Mouse (Mus musculus): ENCODE data around the gene Zfp622.

Gene Zfp622

GRCm38 (mm10) chr15:25984067-25984733, at the start of gene Zfp622:
Zfp622 (plus strand) TSS chr15:25984366.
- peak; percentile 100 for DNase-seq

GRCm38 (mm10) chr15:25934411-25934810, 49.8 kb upstream of the Zfp622 start:
- DNase-seq: no peak

GRCm38 (mm10) chr15:25938496-25938895, 45.7 kb upstream of the Zfp622 start:
- no peak for DNase-seq

DNA sequence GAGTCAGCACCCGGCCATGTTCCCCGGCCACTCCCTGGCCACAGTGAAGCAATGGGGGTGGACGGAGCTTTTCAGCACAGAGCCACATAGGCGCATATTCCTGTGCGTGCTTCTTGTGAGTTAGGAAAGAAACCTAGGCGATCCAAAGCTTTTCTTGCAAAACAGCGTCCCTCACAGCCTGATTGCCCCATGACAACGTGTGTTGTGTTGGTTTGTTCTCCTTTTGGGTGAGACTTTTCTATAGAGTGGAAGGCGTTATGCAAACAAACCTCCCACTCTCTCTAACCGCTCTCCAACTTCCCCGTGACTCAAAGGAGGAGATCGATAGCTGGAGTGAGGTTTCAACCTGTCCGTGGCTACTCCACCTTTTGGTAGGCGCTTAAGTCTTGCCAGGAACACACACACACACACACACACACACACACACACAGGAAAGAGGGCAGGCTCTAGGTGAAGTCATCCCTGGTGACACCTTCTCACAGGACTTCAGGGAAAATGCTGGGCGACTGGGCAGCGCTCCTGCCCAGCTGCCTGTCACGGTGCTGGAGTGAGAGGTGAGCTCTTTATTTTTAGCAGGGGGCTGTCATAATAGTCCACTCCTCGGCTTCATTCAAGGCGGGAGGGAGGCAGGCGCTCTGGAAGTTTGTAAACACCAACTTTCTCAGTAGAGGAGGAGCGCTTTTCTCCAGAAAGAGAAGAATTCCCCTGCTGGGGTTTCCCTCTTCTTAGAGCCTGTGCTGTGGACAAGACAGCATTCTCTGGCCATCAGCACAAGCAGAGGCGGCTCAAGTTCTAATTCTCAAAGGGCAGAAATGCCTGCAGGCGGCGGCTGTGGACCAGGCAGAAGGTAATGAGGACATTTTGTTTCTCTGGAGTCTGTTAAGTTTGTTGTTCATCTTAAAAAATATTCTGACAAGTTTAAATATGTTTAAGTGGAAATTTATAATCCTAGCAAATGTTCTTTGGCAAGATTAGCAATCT, 43.5 kb upstream of the Zfp622 start:
- peak; percentile 98 for DNase-seq

DNA sequence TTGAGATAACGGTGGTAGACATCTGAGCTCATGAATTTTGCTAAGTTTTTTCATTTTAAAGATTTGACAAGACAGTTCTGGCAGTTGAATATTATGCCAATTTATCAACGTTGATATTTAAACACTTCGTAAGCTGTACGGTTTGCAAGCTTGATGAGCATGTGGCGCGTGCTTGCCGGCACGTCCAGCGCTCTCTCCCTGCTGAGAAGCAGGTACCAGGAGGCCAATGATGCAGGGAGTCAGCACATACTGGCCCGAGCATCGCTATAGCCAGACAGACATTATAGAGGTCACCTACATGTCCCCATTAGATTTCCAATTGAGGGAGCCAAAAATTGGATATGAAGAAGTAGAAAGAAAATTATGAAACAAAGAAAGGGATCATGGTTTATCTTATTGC, 42.7 kb upstream of the Zfp622 start:
- DNase-seq: peak; percentile 54

GRCm38 (mm10) chr15:25942415-25942814, 41.8 kb upstream of the Zfp622 start:
- DNase-seq: peak; percentile 89

DNA sequence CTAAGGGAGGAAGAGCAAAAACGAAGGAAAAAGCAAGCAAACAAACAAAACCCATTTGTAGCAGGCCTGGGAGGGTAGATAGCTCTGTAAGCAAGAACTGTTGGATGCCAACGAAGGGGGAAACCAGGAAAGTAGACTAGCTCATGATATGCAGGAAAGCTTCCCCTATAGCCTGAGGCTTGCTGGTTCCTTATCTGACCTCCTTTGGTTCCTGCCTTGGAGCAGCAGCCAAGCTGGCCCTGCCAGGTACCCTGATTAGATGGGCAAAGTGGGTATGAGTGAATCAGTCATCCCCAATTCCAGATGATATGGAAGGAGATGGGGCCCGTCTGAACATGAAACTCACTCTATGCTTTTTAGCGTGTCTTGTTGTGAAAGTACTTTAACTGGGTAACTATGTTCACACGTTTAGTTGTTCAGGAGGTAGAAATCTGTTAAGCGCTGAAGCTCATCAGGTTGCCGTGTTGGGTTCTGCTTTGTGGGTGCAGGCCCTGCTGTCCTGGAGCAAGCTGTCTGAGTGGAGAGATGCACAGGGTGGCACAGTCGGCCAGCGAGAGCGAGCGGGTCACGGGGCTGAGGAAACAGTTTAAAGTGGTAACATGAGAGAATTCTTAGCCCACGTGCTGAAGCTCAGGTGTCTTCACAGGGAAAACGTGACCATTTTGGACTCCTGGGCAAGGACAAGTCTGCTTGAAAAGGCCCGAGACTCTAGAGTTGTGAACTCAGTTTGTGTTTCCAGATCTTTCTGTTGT, 40.6 kb upstream of the Zfp622 start:
- DNase-seq: peak; percentile 92

- DNase-seq: peak; percentile 83
Measured at GRCm38 (mm10) chr15:25945224-25945623, 38.9 kb upstream of the Zfp622 start.

DNA sequence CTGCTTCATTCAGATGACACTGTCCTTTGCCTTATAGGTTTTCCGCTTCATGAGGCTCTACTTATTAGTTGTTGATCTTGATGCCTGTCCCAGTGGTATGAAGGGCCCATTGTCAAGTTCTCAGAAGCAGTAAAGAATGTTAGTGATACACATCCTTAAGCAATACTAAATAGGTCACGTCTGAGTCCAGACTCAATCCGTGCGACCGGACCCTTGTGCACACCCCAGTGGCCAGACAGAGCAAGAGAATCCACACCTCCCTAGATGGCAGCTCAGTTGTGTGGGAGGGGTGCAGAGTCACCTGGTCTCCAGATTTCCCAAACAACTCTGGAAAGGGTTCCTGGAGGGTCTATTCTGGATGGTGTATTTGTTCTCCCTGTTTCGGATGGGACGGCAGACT, 37.7 kb upstream of the Zfp622 start:
- peak; percentile 80 for DNase-seq

GRCm38 (mm10) chr15:25947383-25947782, 36.8 kb upstream of the Zfp622 start:
- peak; percentile 78 for DNase-seq

DNA sequence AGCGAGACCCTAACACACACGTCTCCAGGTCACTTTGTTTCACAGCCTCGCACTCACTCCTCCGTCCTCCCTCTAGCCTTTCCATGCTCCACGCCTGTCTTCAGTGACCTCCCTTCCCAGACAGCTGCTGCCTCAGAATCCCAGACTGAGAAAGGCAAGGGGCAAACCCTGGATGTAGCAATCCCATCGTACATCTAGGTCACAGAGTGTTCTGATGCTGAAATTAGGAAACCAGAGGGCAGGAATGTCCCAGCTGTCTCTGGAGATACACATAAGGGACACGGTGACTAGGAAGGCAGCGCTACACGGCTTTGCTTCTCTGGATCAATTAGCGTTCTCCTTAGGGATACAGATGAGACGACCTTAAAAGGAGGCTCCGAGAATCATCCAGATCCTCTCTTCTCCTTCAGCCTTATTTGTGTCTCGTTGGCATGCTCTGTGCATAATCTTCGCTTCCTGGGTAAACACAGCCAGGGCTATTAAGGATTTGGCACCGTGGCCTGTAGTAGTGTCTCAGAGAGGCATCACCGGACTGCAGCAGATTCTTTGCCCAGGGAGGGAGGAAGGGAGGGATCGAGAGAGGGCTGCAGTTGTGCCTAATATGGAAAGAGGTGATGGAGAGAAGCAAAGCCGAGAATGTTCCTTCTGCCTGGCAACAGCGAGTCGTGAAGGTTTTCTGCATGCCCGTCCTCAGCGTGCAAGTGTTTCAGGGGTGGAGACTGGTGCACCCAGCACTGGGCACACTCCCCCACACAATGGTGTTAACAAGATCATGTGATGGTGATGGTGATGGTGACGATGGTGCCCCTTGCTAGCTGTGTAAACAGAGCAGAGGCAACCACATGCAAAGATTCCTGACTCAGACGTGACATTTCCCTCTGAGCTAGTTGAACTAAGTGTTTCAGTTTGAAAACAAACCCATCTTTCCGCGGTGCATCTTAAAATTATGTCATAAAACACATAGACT, 35.6 kb upstream of the Zfp622 start:
- DNase-seq: peak; percentile 95

GRCm38 (mm10) chr15:25949696-25950095, 34.5 kb upstream of the Zfp622 start:
- DNase-seq: peak; percentile 88

DNA sequence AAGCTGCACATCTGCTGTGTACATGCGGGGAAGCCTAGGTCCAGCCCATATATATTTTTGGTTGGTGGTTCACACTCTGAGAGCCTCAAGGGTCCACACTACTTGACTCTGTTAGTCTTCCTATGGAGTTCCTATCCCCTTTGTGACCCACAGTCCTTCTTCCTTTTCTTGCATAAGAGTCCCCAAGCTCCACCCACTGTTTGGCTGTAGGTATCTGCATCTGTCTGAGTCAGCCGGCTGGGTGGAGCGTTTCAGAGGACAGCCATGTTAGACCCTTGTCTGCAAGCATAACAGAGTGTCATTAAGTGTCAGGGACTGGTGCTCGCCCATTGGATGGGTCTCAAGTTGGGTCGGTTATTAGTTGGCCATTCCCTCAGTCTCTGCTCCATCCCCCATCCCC, 33.6 kb upstream of the Zfp622 start:
- DNase-seq: peak; percentile 86

GRCm38 (mm10) chr15:25951037-25951436, 33.1 kb upstream of the Zfp622 start:
- DNase-seq: no peak

- peak; percentile 55 for DNase-seq
Measured at GRCm38 (mm10) chr15:25956001-25956400, 28.2 kb upstream of the Zfp622 start.

DNA sequence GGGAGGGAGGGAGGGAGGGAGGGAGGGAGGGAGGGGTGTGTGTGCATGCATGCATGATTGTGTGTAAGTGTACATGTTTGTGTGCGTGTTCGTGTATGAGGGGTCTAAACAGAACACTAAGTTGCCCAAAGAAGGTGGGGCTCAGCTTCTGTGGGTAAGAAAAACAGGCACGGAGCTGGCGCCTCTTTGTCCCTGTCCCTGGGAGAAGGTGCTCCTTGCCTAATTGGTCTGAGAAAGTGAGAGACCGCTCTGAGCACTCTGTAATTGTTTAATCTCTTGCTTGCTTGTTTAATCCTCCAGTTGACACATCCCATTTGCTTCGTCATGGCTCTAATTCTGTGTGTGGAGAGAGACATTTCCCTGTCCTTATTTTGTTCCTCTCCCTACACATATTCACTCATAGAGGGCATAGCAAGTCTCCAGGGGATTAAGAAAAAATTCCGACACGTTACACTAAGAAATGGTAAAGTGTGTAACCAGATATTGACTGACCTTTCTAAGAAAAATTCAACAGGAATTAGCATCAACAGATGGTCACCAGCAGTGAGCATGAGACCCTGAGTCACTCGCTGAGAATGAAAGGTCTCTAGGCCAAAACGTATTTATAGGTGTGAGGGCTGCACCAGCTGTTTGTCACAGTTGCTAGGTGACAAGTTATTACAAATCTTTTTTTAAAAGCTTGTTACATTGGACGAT, 27.6 kb upstream of the Zfp622 start:
- peak; percentile 91 for DNase-seq

DNA sequence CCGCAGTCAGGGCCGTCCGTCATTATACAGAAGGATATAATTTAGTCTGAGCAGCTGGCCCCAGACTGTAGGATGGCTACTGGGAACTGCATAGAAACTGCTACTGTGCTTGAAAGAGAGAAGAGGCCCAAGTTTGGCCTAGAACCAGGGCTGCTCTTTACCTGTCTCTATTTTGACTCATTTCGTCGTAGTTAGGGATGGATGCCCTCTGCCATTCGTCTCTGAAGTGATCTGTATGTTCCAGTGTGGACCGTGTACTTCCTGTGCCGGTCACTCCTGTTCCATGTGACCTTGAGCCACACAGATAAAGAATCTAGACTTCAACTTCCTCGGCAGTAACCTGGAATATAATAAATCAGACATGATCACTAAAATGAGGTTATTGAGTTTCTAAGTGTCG, 26.5 kb upstream of the Zfp622 start:
- peak; percentile 74 for DNase-seq

DNA sequence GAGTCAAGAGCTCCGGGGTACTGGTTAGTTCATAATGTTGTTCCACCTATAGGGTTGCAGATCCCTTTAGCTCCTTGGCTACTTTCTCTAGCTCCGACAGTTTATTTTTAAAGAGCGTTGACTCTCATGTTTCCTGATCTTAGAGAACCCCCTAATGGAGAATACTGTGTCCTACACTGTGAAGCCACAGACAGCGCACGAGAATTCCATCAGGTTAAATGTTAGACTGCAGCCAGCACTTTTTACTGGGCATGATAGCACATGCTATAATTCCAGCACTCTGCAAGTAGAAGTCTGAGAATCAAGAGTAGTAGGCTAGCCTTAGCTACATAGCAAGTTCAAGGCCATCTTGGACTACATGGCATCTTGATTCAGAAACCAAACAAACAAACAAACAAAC, 24.8 kb upstream of the Zfp622 start:
- DNase-seq: no peak

DNA sequence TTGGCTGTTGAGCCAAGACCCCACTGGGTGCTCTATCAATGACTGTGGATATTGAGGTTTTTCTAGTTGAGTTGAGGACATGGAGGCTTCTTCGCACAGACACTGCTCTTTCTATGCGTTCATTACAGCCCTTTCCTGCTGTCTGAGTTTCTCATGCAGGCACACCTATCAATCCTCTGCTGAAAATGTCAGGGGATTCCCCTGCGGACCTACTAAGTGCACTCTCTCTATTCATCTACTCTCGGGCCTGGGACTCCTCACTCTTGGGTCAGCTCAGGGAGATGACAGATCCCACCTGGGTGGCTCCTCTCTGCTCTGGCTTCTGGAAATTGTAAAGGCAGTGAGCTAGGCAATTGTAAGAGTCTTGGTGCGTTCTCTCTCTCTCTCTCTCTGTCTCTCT, 23.9 kb upstream of the Zfp622 start:
- peak; percentile 66 for DNase-seq

DNA sequence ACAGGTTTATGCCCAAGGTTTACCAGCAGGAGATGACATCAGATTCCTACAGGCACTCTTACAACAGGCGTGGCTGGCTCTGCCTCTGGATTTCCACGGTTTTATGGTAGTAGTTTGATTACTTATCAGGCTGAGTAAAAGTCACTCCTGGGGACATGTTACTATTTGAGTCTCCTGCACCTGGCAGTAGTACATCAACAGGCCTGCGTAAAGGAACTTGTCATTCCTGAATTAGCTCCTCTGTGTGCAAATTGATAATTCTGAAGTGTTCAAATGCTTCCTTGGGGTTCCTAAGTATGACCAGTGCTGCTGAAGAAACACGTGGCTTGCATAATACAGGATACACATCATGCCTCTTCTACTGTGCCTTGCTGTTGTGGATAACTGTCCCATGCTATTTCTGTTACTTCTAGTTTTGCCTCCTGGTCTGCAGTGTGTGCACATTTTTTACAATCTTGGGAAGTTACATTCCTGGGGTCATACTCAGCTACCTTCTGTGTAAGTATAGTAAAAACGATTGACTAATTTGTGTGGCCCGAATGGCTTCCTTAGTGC, 17.9 kb upstream of the Zfp622 start:
- DNase-seq: peak; percentile 62

DNA sequence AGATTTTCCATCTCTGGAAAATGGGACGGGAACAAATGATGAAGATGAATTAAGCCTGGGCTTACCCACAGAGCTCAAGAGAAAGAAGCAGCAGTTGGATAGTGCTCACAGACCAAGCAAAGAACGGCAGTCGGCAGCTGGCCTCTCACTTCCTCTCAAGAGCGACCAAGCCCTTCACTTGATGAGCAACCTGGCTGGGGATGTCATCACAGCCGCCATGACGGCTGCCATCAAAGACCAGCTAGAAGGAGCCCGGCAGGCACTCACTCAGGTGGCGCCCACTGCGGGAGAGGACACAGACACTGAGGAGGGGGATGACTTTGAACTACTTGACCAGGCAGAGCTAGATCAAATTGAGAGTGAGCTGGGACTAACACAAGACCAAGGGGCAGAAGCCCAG, 12.6 kb upstream of the Zfp622 start:
- peak; percentile 53 for DNase-seq
